Mouse (Mus musculus): ENCODE measurements at regions not wholly inside any gene's neighbourhood (a gene's known extent, or its start where the extent isn't known, plus 50 kb on each side); places are given as distances from the start of the nearest gene placed in this dataset.

DNA sequence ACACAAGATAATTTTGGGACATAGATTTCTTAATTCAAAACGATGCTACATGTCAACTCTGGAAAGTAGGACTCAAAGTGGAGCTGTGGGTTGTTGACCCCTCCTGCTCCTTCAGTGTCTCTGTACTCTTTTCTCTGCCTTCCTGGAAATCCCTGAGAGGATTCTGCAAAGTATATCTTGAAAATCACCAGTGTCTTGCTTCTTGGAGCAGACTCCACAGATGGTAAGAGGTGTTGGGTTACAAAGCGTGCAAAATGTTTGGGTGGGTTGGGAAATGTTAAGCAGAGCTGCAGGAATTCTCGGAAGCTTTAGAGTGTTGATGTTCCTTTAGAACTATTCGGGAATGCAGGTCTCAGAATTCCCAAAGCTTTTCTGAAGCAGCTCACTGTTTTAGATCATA is 61.5 kb upstream of the Abcb5 start:
- WGBS, result 16% methylated on average over 4 of the region's 4 CpGs
- Histone ChIP-seq H3K9ac (no peak overlapping the region), H3K4me1 (no peaks in the 10 kb centered on the region), H3K27me3 (no peaks in the 10 kb centered on the region), H3K4me2 (replicated peaks) (no peak overlapping the region), H3K27ac (replicated peaks) (no peak overlapping the region), H3K9me3 (replicated peaks) (no peaks in the 10 kb centered on the region), H3K4me3 (replicated peaks) (no peak overlapping the region), H3K36me3 (no peaks in the 10 kb centered on the region)
- 0 out of 2 replicates have a peak, but pooled peaks have one; percentile 24 for ATAC-seq (ENCODE audit: insufficient number of reproducible peaks, low FRiP score, low TSS enrichment, low read depth)

- Histone ChIP-seq H3K4me3 (replicated peaks) (no peak overlapping the region), H3K9ac (no peak overlapping the region)
- no peak for ATAC-seq (ENCODE audit: insufficient number of reproducible peaks, low FRiP score, low TSS enrichment, low read depth)
Measured at GRCm38 (mm10) chr12:119026311-119026710, 60.1 kb upstream of the Abcb5 start.

DNA sequence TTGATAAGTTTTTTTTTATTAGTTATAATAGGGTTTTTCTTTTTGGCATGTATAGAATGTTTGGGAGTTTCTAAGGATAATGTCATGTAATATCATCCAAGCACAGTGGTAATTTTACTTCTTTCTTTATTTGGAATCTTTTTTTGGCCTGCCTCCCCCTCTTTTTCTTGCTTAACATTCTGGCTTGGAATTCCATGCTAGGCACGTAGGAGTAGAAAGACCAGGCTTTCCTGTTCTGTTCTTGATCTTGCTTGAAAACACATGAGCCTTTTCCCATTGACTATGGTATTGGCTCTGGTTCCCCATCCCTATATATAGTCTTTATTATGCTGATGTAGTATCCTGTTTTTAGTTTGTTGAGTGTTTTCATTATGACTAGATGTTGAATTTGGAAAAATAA is 57.8 kb upstream of the Abcb5 start:
- no peak for ATAC-seq (ENCODE audit: insufficient number of reproducible peaks, low FRiP score, low TSS enrichment, low read depth)
- Histone ChIP-seq H3K9ac (no peak overlapping the region), H3K4me1 (no peaks in the 10 kb centered on the region), H3K4me3 (replicated peaks) (no peak overlapping the region), H3K27me3 (no peaks in the 10 kb centered on the region), H3K9me3 (replicated peaks) (no peaks in the 10 kb centered on the region), H3K4me2 (replicated peaks) (no peak overlapping the region), H3K36me3 (no peaks in the 10 kb centered on the region), H3K27ac (replicated peaks) (no peak overlapping the region)
- 14% methylated on average over 1 of the region's 1 CpGs for WGBS

More at GRCm38 (mm10) chr12:119026311-119026710, 60.1 kb upstream of the Abcb5 start:
- H3K4me1 ChIP-seq, result no peaks in the 10 kb centered on the region
- H3K27ac ChIP-seq (replicated peaks), result no peak overlapping the region
- H3K27me3 ChIP-seq, result no peaks in the 10 kb centered on the region
- H3K36me3 ChIP-seq, result no peaks in the 10 kb centered on the region
- H3K4me2 ChIP-seq (replicated peaks), result no peak overlapping the region
- no peaks in the 10 kb centered on the region for H3K9me3 ChIP-seq (replicated peaks)
- WGBS, result 53% methylated on average over 1 of the region's 1 CpGs

All from embryonic facial prominence, embryonic 15.5 days (tissue).